9 mouse cellular contexts compared by ENCODE assay signal in the genomic region with DNA sequence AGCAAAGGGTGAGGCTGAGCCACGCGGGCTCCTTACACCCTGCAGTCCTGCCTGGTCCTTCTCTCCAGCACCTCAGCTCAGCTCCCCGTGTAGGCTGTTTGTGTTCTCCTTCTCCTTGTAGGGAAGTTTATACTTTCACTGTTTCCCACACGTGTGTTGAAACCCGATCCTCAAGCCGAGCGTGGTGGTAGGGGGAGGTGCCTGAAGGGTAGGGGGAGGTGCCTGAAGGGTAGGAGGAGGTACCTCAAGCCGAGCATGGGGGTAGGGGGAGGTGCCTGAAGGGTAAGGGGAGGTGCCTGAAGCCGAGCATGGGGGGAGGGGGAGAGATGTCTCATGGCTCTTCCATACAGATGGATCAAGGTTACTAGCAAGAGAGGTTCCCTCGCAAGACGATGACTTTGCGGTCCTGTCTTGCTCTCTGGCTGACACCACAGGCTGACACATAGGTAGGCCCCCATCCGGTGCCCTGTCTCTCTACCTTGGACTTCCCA. TPM values are rescaled to one million over a fixed set of nuclear protein-coding genes. Genes with fewer than 3 reads are reported as not detected.
DNase-seq lines count a peak whose midpoint lies in the region; ATAC-seq lines count a peak whose summit lies in the region.
"Had no signal": no experiment of that assay in that cellular context is flagged by ENCODE, and none has a peak within 500 bp of the region (broad histone marks: within the 10 kb centered on the region; RNA-seq: fewer than 3 reads in every experiment).

No protein-coding gene starts in this region.

- DNase-seq in adrenal gland, postnatal 10 days: peak; percentile 4
- DNase-seq in adrenal gland, postnatal 4 days (ENCODE audit: low spot score in 2 of 2): no peak
- peak; percentile 43 for DNase-seq in retina, postnatal 1 day
- no peak for DNase-seq in retina, embryonic 14.5 days (ENCODE audit: low spot score)
- peak; percentile 59 for DNase-seq in induced T-regulatory cell, adult 2 months (ENCODE audit: low read depth)
- DNase-seq in naive thymus-derived CD4-positive, alpha-beta T cell, adult 2 months (ENCODE audit: low read depth): peak; percentile 61
- DNase-seq in frontal cortex, postnatal 25 days (ENCODE audit: low spot score in 2 of 2): no peak

- no peak overlapping the region for H3K4me3 ChIP-seq in hindbrain, embryonic 16.5 days (ENCODE audit: low read length)
- H3K4me3 ChIP-seq: erythroblast, embryonic 14.5 days had no signal

- WGBS in hindbrain, embryonic 16.5 days: 28% methylated on average over 12 of the region's 13 CpGs

- no peaks in the 10 kb centered on the region for H3K27me3 ChIP-seq in hindbrain, embryonic 16.5 days (replicated peaks; ENCODE audit: control insufficient read depth, insufficient read depth, low read length)

- no peaks in the 10 kb centered on the region for H3K36me3 ChIP-seq in hindbrain, embryonic 16.5 days (ENCODE audit: control insufficient read depth, insufficient read depth, low read length)

- no peaks in the 10 kb centered on the region; the same call in 1 of the 2 replicates for H3K4me1 ChIP-seq in hindbrain, embryonic 16.5 days (ENCODE audit: control insufficient read depth, insufficient read depth, low read depth, low read length)

- ATAC-seq in hindbrain, embryonic 16.5 days: no peak

- no peak overlapping the region for H3K4me2 ChIP-seq in hindbrain, embryonic 16.5 days (ENCODE audit: low read length)

- no peak overlapping the region for H3K9ac ChIP-seq in hindbrain, embryonic 16.5 days (ENCODE audit: low read depth, low read length)

- no peaks in the 10 kb centered on the region for H3K9me3 ChIP-seq in hindbrain, embryonic 16.5 days (ENCODE audit: control insufficient read depth, low read length)

- no peak overlapping the region for H3K27ac ChIP-seq in hindbrain, embryonic 16.5 days (ENCODE audit: low read depth, low read length)

RNA-seq across cellular contexts. Expression of a gene that starts 15.4 kb away (rescaled TPM):
- total RNA-seq in adrenal gland, postnatal 10 days (2021): 100 to 1,000 TPM in 1 of 2 experiments, 10 to 100 TPM in 1; 25.4 to 112 TPM
- total RNA-seq in adrenal gland, postnatal 4 days (2021): 10 to 100 TPM; 27.1 to 28.0 TPM
- polyA plus RNA-seq in hindbrain, embryonic 16.5 days (2015; fragmentation: Nextera tagmentation; extraction: Ambion mirVana): 16.2 and 17.4 TPM in 2 replicates

Comparison
In these comparisons a context has a peak if more than half of its experiments do, and no peak if none do; other contexts are left out.
1. DNase-seq: peak in adrenal gland, postnatal 10 days (single experiment), retina, postnatal 1 day (single experiment), induced T-regulatory cell, adult 2 months (single experiment) and naive thymus-derived CD4-positive, alpha-beta T cell, adult 2 months (single experiment); none in adrenal gland, postnatal 4 days (0 of 2), retina, embryonic 14.5 days (single experiment) and frontal cortex, postnatal 25 days (0 of 2).